Mouse (Mus musculus) midbrain, postnatal 0 days (tissue): ENCODE results near the gene Six1. TPM values are rescaled to one million over a fixed set of nuclear protein-coding genes. Genes with fewer than 3 reads are reported as not detected.

Experiments
- ATAC-seq: fragments of 200-750 bp; cut with Nextera tagmentation; 2 replicates; pipeline ENCODE4 v1.8.0; 2017; ENCODE audit warnings: moderate number of reproducible peaks, mild to moderate bottlenecking, moderate TSS enrichment, moderate library complexity; ENCODE audit not compliant: low FRiP score
- DNase-seq: peaks from one replicate; pipeline ENCODE4 v3.0.0-alpha.2; 2015; ENCODE audit warnings: low spot score
- H3K27ac ChIP-seq: fragments of 300-500 bp; sonication (generic); 2 replicates; pipeline ENCODE4 v1.5.1; 2014; ENCODE audit warnings: low read depth, mild to moderate bottlenecking, low read length, mixed read lengths
- H3K27me3 ChIP-seq: fragments of 300-500 bp; sonication (generic); 2 replicates; pipeline ENCODE4 v1.6.1; 2014; ENCODE audit warnings: low read length, control low read depth, mixed read lengths; ENCODE audit not compliant: insufficient read depth
- H3K36me3 ChIP-seq: fragments of 300-500 bp; sonication (generic); 2 replicates; pipeline ENCODE4 v1.6.1; 2014; ENCODE audit warnings: low read length, control low read depth, mixed read lengths; ENCODE audit not compliant: insufficient read depth
- H3K4me1 ChIP-seq: fragments of 300-500 bp; sonication (generic); 2 replicates; pipeline ENCODE4 v1.6.1; 2014; ENCODE audit warnings: mild to moderate bottlenecking, control low read depth, antibody characterized with exemption, low read length, mixed read lengths; ENCODE audit not compliant: insufficient read depth
- H3K4me2 ChIP-seq: fragments of 300-500 bp; sonication (generic); 2 replicates; pipeline ENCODE4 v1.6.1; 2014; ENCODE audit warnings: low read depth, mild to moderate bottlenecking, low read length, mixed read lengths; ENCODE audit not compliant: poor library complexity, severe bottlenecking
- H3K4me3 ChIP-seq: fragments of 300-500 bp; sonication (generic); 2 replicates; pipeline ENCODE4 v1.5.1; 2014; ENCODE audit warnings: low read depth, mild to moderate bottlenecking, low read length, moderate library complexity
- H3K9ac ChIP-seq: fragments of 300-500 bp; sonication (generic); replicated peaks from 2 replicates; pipeline ENCODE4 v1.6.1; 2014; ENCODE audit warnings: mild to moderate bottlenecking, low read length, moderate library complexity, mixed read lengths; ENCODE audit not compliant: poor library complexity, severe bottlenecking
- H3K9me3 ChIP-seq: fragments of 300-500 bp; sonication (generic); 2 replicates; pipeline ENCODE4 v1.6.1; 2016; ENCODE audit warnings: low read length, control low read depth
- CTCF ChIP-seq: IDR thresholded peaks from 2 replicates; pipeline ENCODE4 v1.5.1; 2016; ENCODE audit warnings: antibody characterized with exemption, mild to moderate bottlenecking
- WGBS: fragments of 180-500 bp; shearing (Covaris S2); extraction: QIAGEN DNeasy Blood & Tissue Kit; methylation state at CpG from one replicate; pipeline ENCODE4 v1.1.7; 2014; 5-methylcytosine and 5-hydroxymethylcytosine counted together
- polyA plus RNA-seq: library from polyadenylated mRNA; unstranded; fragments of >200 nt; fragmentation: Nextera tagmentation; extraction: Ambion mirVana; gene quantifications from 2 replicates; pipeline ENCODE4 v1.2.1, GENCODE M21; 2015
- total RNA-seq: library from RNA; depleted of rRNA; stranded (reverse); fragments of >200 nt; gene quantifications from 2 replicates; pipeline ENCODE4 v1.2.3, GENCODE M21; 2014; rRNA removed

The Six1 gene
- total and polyA plus RNA-seq, 2 experiments from 2014 or later: 0.44 to 0.68 TPM

DNA sequence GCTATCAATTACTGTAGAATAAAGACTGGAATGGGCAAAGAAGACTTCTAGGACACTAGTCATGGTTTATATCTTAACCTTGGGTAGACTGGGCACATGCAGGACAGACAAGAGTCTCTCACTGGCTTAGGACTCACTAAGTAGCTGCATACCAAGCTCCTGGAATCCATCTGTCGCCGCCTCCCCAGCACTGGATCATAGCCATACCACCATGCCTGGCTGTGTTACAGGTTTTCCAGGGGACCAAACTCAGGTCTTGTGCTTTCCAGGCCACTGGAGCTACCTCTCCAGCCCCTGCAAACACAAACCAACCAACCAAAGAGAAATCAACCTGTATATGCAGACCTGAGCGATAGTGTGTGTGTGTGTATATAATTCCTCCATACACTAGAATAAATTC lies 57.0 kb downstream of the Six1 start:
- DNase-seq (no peak), ATAC-seq (no peak)
- Histone ChIP-seq H3K4me3 (no peak overlapping the region), H3K4me2 (no peak overlapping the region), H3K9me3 (no peaks in the 10 kb centered on the region), H3K27ac (no peak overlapping the region), H3K27me3 (no peaks in the 10 kb centered on the region), H3K36me3 (no peaks in the 10 kb centered on the region), H3K9ac (no peak overlapping the region), H3K4me1 (no peaks in the 10 kb centered on the region)
- WGBS: 97% methylated on average over 3 of the region's 3 CpGs
- no peak for TF ChIP-seq CTCF

Other genes starting within 250 kb of the Six1 start
- gene Six6, start 114.0 kb downstream of the Six1 start, total RNA-seq: 0.11 TPM in 1 of 2 replicates, not detected in the other
- 1.2 and 3.8 TPM in 2 replicates for gene Six6, start 114.0 kb downstream of the Six1 start, polyA plus RNA-seq
- gene 4930447C04Rik, start 113.1 kb downstream of the Six1 start, total RNA-seq: 7.6 and 9.9 TPM in 2 replicates
- gene 4930447C04Rik, start 113.1 kb downstream of the Six1 start, polyA plus RNA-seq: 7.8 and 8.9 TPM in 2 replicates
- gene Six4, start 59.6 kb upstream of the Six1 start, total RNA-seq: 0.38 and 0.66 TPM in 2 replicates
- gene Six4, start 59.6 kb upstream of the Six1 start, polyA plus RNA-seq: 0.10 and 0.16 TPM in 2 replicates
- 13.2 and 15.2 TPM in 2 replicates for gene Mnat1, start 69.8 kb upstream of the Six1 start, total RNA-seq
- gene Mnat1, start 69.8 kb upstream of the Six1 start, polyA plus RNA-seq: 16.1 and 17.5 TPM in 2 replicates
- gene Trmt5, start 232.8 kb upstream of the Six1 start, total RNA-seq: 9.4 and 12.2 TPM in 2 replicates
- gene Trmt5, start 232.8 kb upstream of the Six1 start, polyA plus RNA-seq: 13.4 and 15.9 TPM in 2 replicates
- gene Slc38a6, start 232.9 kb upstream of the Six1 start, total RNA-seq: 24.6 and 26.2 TPM in 2 replicates
- gene Slc38a6, start 232.9 kb upstream of the Six1 start, polyA plus RNA-seq: 6.9 and 10.2 TPM in 2 replicates